Mouse (Mus musculus) ES-E14 (cell line): ENCODE results near the gene Hmgb1. TPM values are rescaled to one million over a fixed set of nuclear protein-coding genes. Genes with fewer than 3 reads are reported as not detected.

Experiments
- DNase-seq: peaks from one replicate; pipeline ENCODE4 v3.0.0-alpha.2; 2013; ENCODE audit warnings: low read depth, low spot score
- H3K27ac ChIP-seq: 2 replicates; pipeline ENCODE4 v1.5.1; 2012; ENCODE audit warnings: low read depth, mild to moderate bottlenecking, low read length, moderate library complexity, mixed read lengths; ENCODE audit not compliant: poor library complexity, insufficient read depth, severe bottlenecking
- H3K36me3 ChIP-seq: 2 replicates; pipeline ENCODE4 v1.6.1; 2012; ENCODE audit warnings: mild to moderate bottlenecking, low read length, moderate library complexity, mixed read lengths; ENCODE audit not compliant: control insufficient read depth, poor library complexity, insufficient read depth, severe bottlenecking
- H3K4me1 ChIP-seq, 2 experiments: fragments of 150-350 bp in 1 of 2; sonication (generic) in 1 of 2; 2 replicates each; pipeline ENCODE4 v1.6.1; 2012; ENCODE audit warnings: low read length in 2 of 2, mild to moderate bottlenecking in 1 of 2, mixed read lengths in 1 of 2; ENCODE audit not compliant: control insufficient read depth in 2 of 2, insufficient read depth in 2 of 2, poor library complexity in 1 of 2
- H3K4me3 ChIP-seq, 2 experiments: fragments of 150-350 bp in 1 of 2; sonication (generic) in 1 of 2; 2 replicates each; pipeline ENCODE4 v1.5.1; 2012; ENCODE audit warnings: low read length in 2 of 2, low read depth in 1 of 2, mild to moderate bottlenecking in 1 of 2, mixed read lengths in 1 of 2; ENCODE audit not compliant: insufficient read depth in 1 of 2, poor library complexity in 1 of 2, severe bottlenecking in 1 of 2
- H3K9ac ChIP-seq: 2 replicates; pipeline ENCODE4 v1.6.1; 2012; ENCODE audit warnings: low read depth, mild to moderate bottlenecking, low read length, mixed read lengths; ENCODE audit not compliant: poor library complexity, insufficient read depth, severe bottlenecking
- H3K9me3 ChIP-seq: fragments of 150-350 bp; sonication (generic); 2 replicates; pipeline ENCODE4 v1.6.1; 2012; ENCODE audit warnings: low read depth, mild to moderate bottlenecking, low read length; ENCODE audit not compliant: control insufficient read depth, insufficient read depth
- CHD2 ChIP-seq: IDR thresholded peaks from 2 replicates; pipeline ENCODE4 v1.6.1; 2014; ENCODE audit warnings: mild to moderate bottlenecking, low read depth, low read length, inconsistent platforms
- HCFC1 ChIP-seq: IDR thresholded peaks from 2 replicates; pipeline ENCODE4 v1.6.1; 2012; ENCODE audit warnings: low read length, inconsistent platforms, borderline replicate concordance; ENCODE audit not compliant: insufficient read depth
- MAFK ChIP-seq: IDR thresholded peaks from 2 replicates; pipeline ENCODE4 v1.6.1; 2014; ENCODE audit warnings: mild to moderate bottlenecking, low read depth, low read length, inconsistent platforms; ENCODE audit not compliant: insufficient read depth
- ZC3H11A ChIP-seq: IDR thresholded peaks from 2 replicates; pipeline ENCODE4 v1.6.1; 2012; ENCODE audit warnings: low read depth, mild to moderate bottlenecking, inconsistent platforms, low read length, borderline replicate concordance
- ZNF384 ChIP-seq: IDR thresholded peaks from 2 replicates; pipeline ENCODE4 v1.6.1; 2012; ENCODE audit warnings: low read depth, low read length, inconsistent platforms
- in situ Hi-C, 2 experiments: fragments of 600-800 bp; cut with MboI; formaldehyde crosslinking; loops; one replicate each; pipeline ENCODE4 v1.15.1; 2025; ENCODE audit warnings: low sequenced_read_pairs in 2 of 2, inconsistent platforms in 1 of 2; ENCODE audit not compliant: unreplicated experiment in 2 of 2
- total RNA-seq: library from RNA; depleted of rRNA; stranded (reverse); fragments of 300-350 nt; gene quantifications from 2 replicates; pipeline ENCODE4 v1.2.3, GENCODE M21; 2012

Gene Hmgb1
- total RNA-seq, 1 experiment: 350 TPM

DNA sequence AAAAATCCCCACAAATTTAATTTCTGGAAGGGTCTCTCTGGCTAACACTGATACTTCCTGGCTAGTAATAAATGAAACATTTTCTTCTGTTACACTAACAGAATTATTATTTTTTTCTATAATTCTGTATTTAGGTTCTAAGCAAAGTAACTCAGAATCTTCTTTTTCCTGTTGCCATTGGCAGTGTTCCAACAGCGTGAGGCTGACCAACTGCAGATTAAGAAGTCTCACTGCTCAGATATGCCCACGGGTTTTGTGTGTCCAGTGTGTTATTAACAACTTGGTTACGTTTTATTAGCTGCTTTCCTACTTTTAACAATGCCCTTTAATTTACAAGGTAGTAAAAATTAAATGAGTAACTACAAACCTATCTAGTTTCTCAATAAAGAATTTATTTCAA lies 46.8 kb downstream of the Hmgb1 start:
- Histone ChIP-seq H3K27ac (no peak overlapping the region), H3K9me3 (no peaks in the 10 kb centered on the region), H3K9ac (no peak overlapping the region), H3K36me3 (no peaks in the 10 kb centered on the region), H3K4me3 (no peak overlapping the region), H3K4me1 (peaks cover 0 to 2% of the 10 kb centered on the region in 2 experiments; a peak in 2 of 4 replicates)
- no peak for TF ChIP-seq ZNF384
- TF ChIP-seq MAFK: no peak
- TF ChIP-seq CHD2: no peak
- no peak for TF ChIP-seq ZC3H11A
- TF ChIP-seq HCFC1: no peak
- DNase-seq: no peak
- in situ Hi-C loops: no loop called here

DNA sequence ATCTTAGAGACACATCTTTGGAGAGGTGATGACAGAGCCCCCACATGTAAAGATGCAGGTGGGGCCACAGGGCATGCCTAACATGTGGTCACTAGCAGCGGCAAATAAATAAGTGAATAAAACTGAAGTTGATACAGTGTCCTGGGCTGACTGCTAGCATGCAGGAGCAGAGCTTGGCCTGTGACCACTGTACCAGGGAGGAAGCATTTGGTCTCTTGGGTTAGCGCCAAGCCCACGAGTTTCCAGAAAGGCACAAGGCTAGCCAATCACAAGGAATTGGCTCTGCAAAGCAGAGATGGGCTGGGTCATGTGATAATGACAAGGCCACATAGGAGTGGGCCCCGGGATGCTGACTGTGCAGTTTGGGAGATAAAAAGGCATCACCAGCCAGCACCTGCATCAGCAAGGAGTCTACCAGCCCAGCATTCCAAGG lies 47.3 kb downstream of the Hmgb1 start:
- no peaks in the 10 kb centered on the region for H3K36me3 ChIP-seq
- in situ Hi-C loops: no loop called here
- H3K9me3 ChIP-seq: no peaks in the 10 kb centered on the region
- H3K4me1 ChIP-seq: peaks cover 0 to 2% of the 10 kb centered on the region in 2 experiments; a peak in 2 of 4 replicates
- no peak for DNase-seq
- no peak overlapping the region for H3K27ac ChIP-seq
- no peak overlapping the region for H3K9ac ChIP-seq
- H3K4me3 ChIP-seq: no peak overlapping the region
- TF ChIP-seq MAFK (peak; percentile 86), ZNF384 (no peak), HCFC1 (no peak)

GRCm38 (mm10) chr5:149135455-149136354 lies 48.6 kb downstream of the Hmgb1 start:
- TF ChIP-seq MAFK (no peak), HCFC1 (no peak), CHD2 (no peak), ZC3H11A (no peak), ZNF384 (no peak)

DNA sequence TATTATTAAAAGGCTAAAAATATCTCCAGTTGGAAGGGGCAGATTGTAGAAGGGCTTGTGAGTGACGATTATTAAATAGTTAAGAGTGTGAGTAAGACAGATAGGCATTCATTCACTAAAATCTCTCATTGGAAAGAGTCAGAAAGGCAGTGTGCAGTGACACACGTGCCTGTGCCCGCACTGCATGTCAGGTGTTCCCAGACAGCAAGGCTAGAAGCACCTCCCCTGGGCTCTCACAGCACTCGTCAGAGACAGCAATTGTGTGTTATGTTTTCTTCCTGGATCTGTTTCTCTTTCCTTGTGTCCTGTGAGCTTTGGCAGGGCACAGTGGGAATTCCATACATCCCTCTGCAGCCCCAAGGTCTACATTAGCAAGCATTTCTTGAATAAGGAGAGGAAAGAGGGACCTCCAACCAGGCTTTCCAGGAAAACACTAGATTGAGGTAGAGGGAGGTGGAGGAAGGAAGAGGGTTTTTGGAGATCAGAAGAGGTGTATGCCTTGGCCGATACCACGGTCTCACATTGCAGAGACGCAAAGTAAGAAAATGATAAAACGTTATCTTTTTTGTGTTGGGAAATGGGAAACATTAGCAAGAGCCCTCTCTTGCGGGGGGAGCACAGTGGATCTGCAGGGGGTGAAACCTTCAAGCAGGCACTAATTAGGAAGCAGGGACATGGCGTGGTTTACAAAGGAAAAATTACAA lies 49.4 kb downstream of the Hmgb1 start:
- in situ Hi-C loops: no loop called here
- DNase-seq: no peak
- Histone ChIP-seq H3K4me1 (no peaks in the 10 kb centered on the region), H3K36me3 (no peaks in the 10 kb centered on the region), H3K9ac (no peak overlapping the region), H3K4me3 (no peak overlapping the region), H3K27ac (no peak overlapping the region), H3K9me3 (no peaks in the 10 kb centered on the region)
- TF ChIP-seq MAFK (no peak), CHD2 (no peak), HCFC1 (no peak), ZNF384 (no peak)

More at GRCm38 (mm10) chr5:149135455-149136354, 48.6 kb downstream of the Hmgb1 start:
- no peak for DNase-seq
- no peaks in the 10 kb centered on the region for H3K9me3 ChIP-seq
- in situ Hi-C loops: no loop called here
- no peak overlapping the region for H3K9ac ChIP-seq
- H3K27ac ChIP-seq: no peak overlapping the region
- H3K4me3 ChIP-seq: no peak overlapping the region
- no peaks in the 10 kb centered on the region for H3K36me3 ChIP-seq
- peaks cover 0 to 2% of the 10 kb centered on the region in 2 experiments; a peak in 2 of 4 replicates for H3K4me1 ChIP-seq
